Mouse (Mus musculus): Measurements from ENCODE around the gene Rpl13a.
"Not testable (repeated sequence)": the region's sequence is repeated elsewhere in the genome, so short reads cannot be mapped to it uniquely, and the experiment has no call there.

Gene Rpl13a

GRCm38 (mm10) chr7:45156206-45156605 lies 27.6 kb upstream of the Rpl13a start:
- DNase-seq = peak in 1 of 2 experiments; percentile 5

- DNase-seq = peak in 1 of 2 experiments; percentile 27
These were observed 27.0 kb upstream of the Rpl13a start for GRCm38 (mm10) chr7:45155590-45155989.

GRCm38 (mm10) chr7:45154993-45155514 lies 26.5 kb upstream of the Rpl13a start:
- peak; percentile 70 to 88 for DNase-seq

- DNase-seq = peak; percentile 99
These were observed 25.8 kb upstream of the Rpl13a start, which contains the start of the genes Pih1d1 and Aldh16a1 for GRCm38 (mm10) chr7:45154096-45154992. Pih1d1 (plus strand) TSS chr7:45154303. Aldh16a1 (minus strand) TSS chr7:45154584.

GRCm38 (mm10) chr7:45153586-45153985 lies 25.0 kb upstream of the Rpl13a start:
- DNase-seq = peak in 1 of 2 experiments; percentile 7

GRCm38 (mm10) chr7:45153052-45153451 lies 24.5 kb upstream of the Rpl13a start:
- DNase-seq = not testable (repeated sequence)

- peak in 1 of 2 experiments; percentile 13 for DNase-seq
These were observed 22.7 kb upstream of the Rpl13a start for GRCm38 (mm10) chr7:45151303-45151702.

GRCm38 (mm10) chr7:45150321-45150720 lies 21.8 kb upstream of the Rpl13a start:
- DNase-seq = no peak

GRCm38 (mm10) chr7:45149545-45149944 lies 21.0 kb upstream of the Rpl13a start:
- peak in 1 of 2 experiments; percentile 13 for DNase-seq

- no peak for DNase-seq
These were observed 20.1 kb upstream of the Rpl13a start for GRCm38 (mm10) chr7:45148534-45149098.

GRCm38 (mm10) chr7:45147899-45148298 lies 19.3 kb upstream of the Rpl13a start:
- no peak for DNase-seq

GRCm38 (mm10) chr7:45147267-45147666 lies 18.7 kb upstream of the Rpl13a start:
- no peak for DNase-seq

- no peak for DNase-seq
These were observed 16.9 kb upstream of the Rpl13a start for GRCm38 (mm10) chr7:45145460-45145859.

GRCm38 (mm10) chr7:45144368-45145174 lies 16.0 kb upstream of the Rpl13a start:
- no peak for DNase-seq

GRCm38 (mm10) chr7:45141914-45142313 lies 13.4 kb upstream of the Rpl13a start:
- DNase-seq = peak in 1 of 2 experiments; percentile 5

GRCm38 (mm10) chr7:45141319-45141718 lies 12.8 kb upstream of the Rpl13a start:
- no peak for DNase-seq

- peak in 1 of 2 experiments; percentile 75 for DNase-seq
These were observed 11.6 kb upstream of the Rpl13a start for GRCm38 (mm10) chr7:45139904-45140723.

GRCm38 (mm10) chr7:45138403-45138802 lies 9.8 kb upstream of the Rpl13a start:
- DNase-seq = no peak

- peak in 1 of 2 experiments; percentile 12 for DNase-seq
These were observed 8.8 kb upstream of the Rpl13a start for GRCm38 (mm10) chr7:45137171-45138006.

GRCm38 (mm10) chr7:45135993-45136567 lies 7.5 kb upstream of the Rpl13a start, which contains the start of the genes Gm45713 and Flt3l:
Gm45713 (minus strand) TSS chr7:45136231.
Flt3l (minus strand) TSS chr7:45136432.
- peak; percentile 94 for DNase-seq

All from cerebellum, postnatal 14 days (tissue).